Mouse (Mus musculus): ENCODE data around the gene Zfp618. TPM values are rescaled to one million over a fixed set of nuclear protein-coding genes. Genes with fewer than 3 reads are reported as not detected.

Gene Zfp618
- 23.3 and 27.6 TPM in 2 replicates for polyA plus RNA-seq (2014; fragmentation: Nextera tagmentation; extraction: Ambion mirVana)

DNA sequence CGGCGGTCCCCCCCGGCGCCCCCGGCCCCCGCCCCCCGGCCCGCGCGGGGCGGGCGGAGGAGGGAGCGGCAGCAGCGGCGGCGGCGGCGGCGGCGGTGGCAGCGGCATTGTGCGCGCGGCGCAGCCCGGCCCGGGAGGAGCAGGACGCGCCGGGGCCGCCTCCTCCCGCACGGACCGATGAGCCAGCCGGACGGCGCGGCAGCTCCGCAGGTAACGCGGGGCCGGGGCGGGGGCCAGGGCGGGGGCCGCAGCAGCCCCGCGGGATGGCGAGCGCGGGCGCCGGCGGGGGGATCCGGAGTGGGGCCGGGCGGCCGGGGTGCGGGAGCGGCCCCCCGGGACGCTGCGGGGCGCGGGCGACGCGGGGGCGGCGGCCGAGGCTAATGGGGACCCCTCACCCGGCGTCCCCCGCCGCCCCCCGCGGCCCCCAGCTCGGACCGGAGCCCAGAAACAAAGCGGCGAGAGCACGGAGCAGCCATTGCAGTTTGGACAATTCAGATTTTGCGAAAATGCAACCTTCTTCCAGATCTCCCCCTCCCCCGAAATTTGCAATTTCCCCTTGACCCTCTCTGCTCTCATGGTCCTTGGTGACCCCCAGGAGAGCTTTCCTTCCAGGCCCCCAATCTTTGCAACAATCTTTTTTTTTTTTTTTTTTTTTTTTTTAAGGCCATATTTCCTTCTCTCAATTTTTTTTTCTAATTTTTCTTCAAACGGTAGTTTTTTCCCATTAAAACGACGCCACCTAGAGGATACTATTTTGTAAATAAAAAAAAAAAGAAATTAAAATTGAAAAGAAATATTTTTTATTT, at the start of gene Zfp618:
Zfp618 (plus strand) TSS at position 77 of the 806 bp plus-strand sequence.
- Histone ChIP-seq H3K36me3 (ENCODE audit: control insufficient read depth, insufficient read depth, low read length) (no peaks in the 10 kb centered on the region), H3K9ac (ENCODE audit: low read length) (peak within 1 kb of the TSS; percentile 100), H3K9me3 (ENCODE audit: control insufficient read depth, low read length) (no peaks in the 10 kb centered on the region), H3K27ac (ENCODE audit: low read depth) (peak within 1 kb of the TSS; percentile 88), H3K27me3 (replicated peaks; ENCODE audit: control insufficient read depth, insufficient read depth, low read length) (no peaks in the 10 kb centered on the region), H3K4me1 (replicated peaks; ENCODE audit: control insufficient read depth, insufficient read depth, low read length) (peaks cover 23% of the 10 kb centered on the region), H3K4me2 (ENCODE audit: low read length) (peak within 1 kb of the TSS; percentile 59), H3K4me3 (ENCODE audit: low read depth, low read length) (peak within 1 kb of the TSS; percentile 84)
- 1% methylated on average over 16 of the region's 86 CpGs for whole genome bisulfite sequencing
- peak; percentile 75 for DNase-seq (ENCODE audit: low spot score)
- peak; percentile 82 for ATAC-seq (replicated peaks; ENCODE audit: low FRiP score, low TSS enrichment, low read depth)

GRCm38 (mm10) chr4:62917056-62917455, 48.3 kb upstream of the Zfp618 start:
- no peak overlapping the region for H3K9ac ChIP-seq (ENCODE audit: low read length)
- H3K4me3 ChIP-seq (ENCODE audit: low read depth, low read length) = no peak overlapping the region
- H3K9me3 ChIP-seq (ENCODE audit: control insufficient read depth, low read length) = no peaks in the 10 kb centered on the region
- H3K27ac ChIP-seq (ENCODE audit: low read depth) = no peak overlapping the region
- DNase-seq (ENCODE audit: low spot score) = no peak
- no peak for ATAC-seq (replicated peaks; ENCODE audit: low FRiP score, low TSS enrichment, low read depth)
- H3K27me3 ChIP-seq (replicated peaks; ENCODE audit: control insufficient read depth, insufficient read depth, low read length) = no peaks in the 10 kb centered on the region
- no peaks in the 10 kb centered on the region for H3K4me1 ChIP-seq (replicated peaks; ENCODE audit: control insufficient read depth, insufficient read depth, low read length)
- no peak overlapping the region for H3K4me2 ChIP-seq (ENCODE audit: low read length)
- H3K36me3 ChIP-seq (ENCODE audit: control insufficient read depth, insufficient read depth, low read length) = no peaks in the 10 kb centered on the region
- 96% methylated on average over 8 of the region's 8 CpGs for WGBS

- DNase-seq (ENCODE audit: low spot score) (no peak), ATAC-seq (replicated peaks; ENCODE audit: low FRiP score, low TSS enrichment, low read depth) (no peak)
- Histone ChIP-seq H3K27me3 (replicated peaks; ENCODE audit: control insufficient read depth, insufficient read depth, low read length) (no peaks in the 10 kb centered on the region), H3K9ac (ENCODE audit: low read length) (no peak overlapping the region), H3K4me3 (ENCODE audit: low read depth, low read length) (no peak overlapping the region), H3K27ac (ENCODE audit: low read depth) (no peak overlapping the region), H3K36me3 (ENCODE audit: control insufficient read depth, insufficient read depth, low read length) (no peaks in the 10 kb centered on the region), H3K4me1 (replicated peaks; ENCODE audit: control insufficient read depth, insufficient read depth, low read length) (no peaks in the 10 kb centered on the region), H3K9me3 (ENCODE audit: control insufficient read depth, low read length) (0 out of 2 replicates have a peak, but pooled peaks cover 6% of the 10 kb centered on the region), H3K4me2 (ENCODE audit: low read length) (no peak overlapping the region)
- 92% methylated on average over 4 of the region's 4 CpGs for WGBS
Measured at GRCm38 (mm10) chr4:62933798-62934197, 31.6 kb upstream of the Zfp618 start.

DNA sequence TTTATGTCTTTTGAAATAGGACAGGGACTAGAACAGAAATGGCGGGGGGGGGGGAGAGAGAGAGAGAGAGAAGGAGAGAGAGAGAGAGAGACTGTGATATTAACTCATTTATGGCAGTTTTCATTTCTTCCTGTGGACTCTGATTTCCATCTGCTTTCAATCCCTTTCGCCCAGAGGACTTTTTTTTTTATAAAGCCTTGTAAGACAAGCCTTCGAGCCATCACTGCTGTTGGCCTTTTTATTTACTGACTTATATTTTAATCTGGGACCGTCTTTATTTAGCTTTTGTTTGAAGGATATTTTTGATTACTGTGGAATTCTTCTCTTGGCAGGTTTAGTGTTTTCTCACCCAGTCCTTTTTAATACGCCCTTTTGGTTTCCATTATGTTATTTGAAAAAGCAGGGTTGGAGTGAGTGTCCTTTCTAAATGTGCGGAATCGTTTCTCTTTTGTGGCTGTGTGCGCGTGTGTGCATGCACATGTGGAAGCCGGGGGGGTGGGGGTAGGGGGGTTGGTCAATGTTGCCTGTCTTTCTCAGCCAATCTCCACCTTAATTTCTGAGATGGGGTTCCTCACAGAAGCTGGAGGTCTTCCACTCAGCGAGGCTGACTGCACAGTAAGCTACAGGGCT, 29.7 kb upstream of the Zfp618 start:
- 83% methylated on average over 11 of the region's 11 CpGs for WGBS
- no peaks in the 10 kb centered on the region for H3K36me3 ChIP-seq (ENCODE audit: control insufficient read depth, insufficient read depth, low read length)
- no peak overlapping the region for H3K27ac ChIP-seq (ENCODE audit: low read depth)

DNA sequence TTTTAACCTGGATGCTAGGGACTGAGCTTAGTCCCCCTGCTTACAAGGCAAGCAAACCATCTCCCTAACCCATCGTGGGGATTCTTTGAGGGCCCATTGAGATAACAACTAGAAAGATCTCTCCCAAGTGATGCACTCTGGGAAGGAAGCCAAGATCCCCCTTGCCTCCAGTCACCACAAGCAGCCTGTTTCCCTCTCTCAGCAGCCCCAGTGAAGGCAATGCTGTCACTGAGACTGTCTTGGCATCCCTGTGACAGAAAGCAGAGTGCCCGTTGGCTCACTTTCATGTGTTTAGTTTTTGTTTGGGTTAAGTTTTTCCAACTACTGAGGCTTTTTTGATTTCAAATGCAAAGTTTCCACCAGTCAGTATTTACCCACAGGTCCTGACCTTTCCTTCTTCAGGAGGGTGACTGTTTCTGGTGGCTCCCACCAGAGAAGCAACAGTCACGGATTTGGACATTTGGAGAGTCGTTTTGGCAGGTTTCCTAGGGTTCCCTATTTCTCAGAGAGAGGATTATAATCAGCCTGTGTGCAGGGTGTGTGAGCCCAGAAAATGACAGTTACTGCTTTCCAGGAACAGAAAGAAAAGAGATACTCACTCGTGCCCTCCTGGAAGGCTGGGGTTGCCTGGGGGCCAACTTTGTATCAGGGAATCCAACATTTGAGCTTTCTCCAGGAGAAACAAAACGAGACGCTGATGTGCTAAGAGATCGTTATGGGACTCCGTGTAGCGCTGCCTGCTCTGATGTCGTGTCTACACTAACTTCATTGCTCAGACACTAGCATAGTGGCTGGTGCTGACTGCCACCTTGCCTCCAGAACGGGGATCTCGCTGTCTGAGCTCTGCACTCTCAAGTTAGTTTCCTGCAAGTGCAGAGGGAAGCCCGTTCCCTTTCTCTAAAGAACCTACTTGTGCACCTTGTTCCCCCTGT, 23.1 kb upstream of the Zfp618 start:
- Histone ChIP-seq H3K27me3 (replicated peaks; ENCODE audit: control insufficient read depth, insufficient read depth, low read length) (no peaks in the 10 kb centered on the region), H3K9me3 (ENCODE audit: control insufficient read depth, low read length) (no peaks in the 10 kb centered on the region), H3K36me3 (ENCODE audit: control insufficient read depth, insufficient read depth, low read length) (no peaks in the 10 kb centered on the region), H3K4me3 (ENCODE audit: low read depth, low read length) (no peak overlapping the region), H3K9ac (ENCODE audit: low read length) (no peak overlapping the region), H3K4me2 (ENCODE audit: low read length) (no peak overlapping the region), H3K27ac (ENCODE audit: low read depth) (peak overlapping the region; percentile 65), H3K4me1 (replicated peaks; ENCODE audit: control insufficient read depth, insufficient read depth, low read length) (0 out of 2 replicates have a peak, but pooled peaks cover 4% of the 10 kb centered on the region)
- WGBS = 52% methylated on average over 14 of the region's 14 CpGs
- ATAC-seq (replicated peaks; ENCODE audit: low FRiP score, low TSS enrichment, low read depth) = no peak
- peak; percentile 56 for DNase-seq (ENCODE audit: low spot score)

More for the DNA sequence above, 29.7 kb upstream of the Zfp618 start:
- DNase-seq (ENCODE audit: low spot score) (no peak), ATAC-seq (replicated peaks; ENCODE audit: low FRiP score, low TSS enrichment, low read depth) (no peak)
- Histone ChIP-seq H3K4me3 (ENCODE audit: low read depth, low read length) (no peak overlapping the region), H3K4me1 (replicated peaks; ENCODE audit: control insufficient read depth, insufficient read depth, low read length) (no peaks in the 10 kb centered on the region), H3K9ac (ENCODE audit: low read length) (no peak overlapping the region), H3K27me3 (replicated peaks; ENCODE audit: control insufficient read depth, insufficient read depth, low read length) (no peaks in the 10 kb centered on the region), H3K9me3 (ENCODE audit: control insufficient read depth, low read length) (0 out of 2 replicates have a peak, but pooled peaks cover 6% of the 10 kb centered on the region), H3K4me2 (ENCODE audit: low read length) (no peak overlapping the region)

GRCm38 (mm10) chr4:62944326-62944879, 21.0 kb upstream of the Zfp618 start:
- WGBS = 61% methylated on average over 4 of the region's 4 CpGs
- 0 out of 2 replicates have a peak, but pooled peaks have one; percentile 60 for ATAC-seq (replicated peaks; ENCODE audit: low FRiP score, low TSS enrichment, low read depth)

GRCm38 (mm10) chr4:62963806-62964205, 1.6 kb upstream of the Zfp618 start:
- H3K4me1 ChIP-seq (replicated peaks; ENCODE audit: control insufficient read depth, insufficient read depth, low read length) = peaks cover 5% of the 10 kb centered on the region; the same call in 1 of the 2 replicates
- no peaks in the 10 kb centered on the region for H3K36me3 ChIP-seq (ENCODE audit: control insufficient read depth, insufficient read depth, low read length)
- ATAC-seq (replicated peaks; ENCODE audit: low FRiP score, low TSS enrichment, low read depth) = no peak
- 73% methylated on average over 4 of the region's 4 CpGs for WGBS
- H3K4me3 ChIP-seq (ENCODE audit: low read depth, low read length) = no peak overlapping the region
- H3K9ac ChIP-seq (ENCODE audit: low read length) = no peak overlapping the region
- H3K9me3 ChIP-seq (ENCODE audit: control insufficient read depth, low read length) = no peaks in the 10 kb centered on the region
- H3K27ac ChIP-seq (ENCODE audit: low read depth) = no peak overlapping the region
- no peak for DNase-seq (ENCODE audit: low spot score)
- no peak overlapping the region for H3K4me2 ChIP-seq (ENCODE audit: low read length)
- H3K27me3 ChIP-seq (replicated peaks; ENCODE audit: control insufficient read depth, insufficient read depth, low read length) = no peaks in the 10 kb centered on the region

More at GRCm38 (mm10) chr4:62944326-62944879, 21.0 kb upstream of the Zfp618 start:
- 0 out of 2 replicates have a peak, but pooled peaks cover 4% of the 10 kb centered on the region for H3K4me1 ChIP-seq (replicated peaks; ENCODE audit: control insufficient read depth, insufficient read depth, low read length)
- H3K36me3 ChIP-seq (ENCODE audit: control insufficient read depth, insufficient read depth, low read length) = no peaks in the 10 kb centered on the region
- no peak overlapping the region for H3K9ac ChIP-seq (ENCODE audit: low read length)
- no peak overlapping the region for H3K4me2 ChIP-seq (ENCODE audit: low read length)
- no peak overlapping the region for H3K4me3 ChIP-seq (ENCODE audit: low read depth, low read length)
- no peak overlapping the region for H3K27ac ChIP-seq (ENCODE audit: low read depth)
- H3K9me3 ChIP-seq (ENCODE audit: control insufficient read depth, low read length) = no peaks in the 10 kb centered on the region
- no peaks in the 10 kb centered on the region for H3K27me3 ChIP-seq (replicated peaks; ENCODE audit: control insufficient read depth, insufficient read depth, low read length)
- no peak for DNase-seq (ENCODE audit: low spot score)
